Mouse (Mus musculus) lung, postnatal 25 days (tissue): ENCODE data around the gene Itga1.

Experiments used
- DNase-seq: peaks from one replicate; pipeline ENCODE4 v3.0.0; 2022; ENCODE audit warnings: low spot score

Itga1 gene

GRCm38 (mm10) chr13:115101355-115102191, at the start of gene Itga1, which contains the start of gene Gm49395:
Itga1 (minus strand) TSS chr13:115101964.
Gm49395 (minus strand) TSS chr13:115101921.
- peak; percentile 89 for DNase-seq

- DNase-seq, result peak; percentile 43
Measured at GRCm38 (mm10) chr13:115150602-115151001, 48.8 kb upstream of the Itga1 start.

- DNase-seq, result no peak
Measured at GRCm38 (mm10) chr13:115149849-115150248, 48.1 kb upstream of the Itga1 start.

GRCm38 (mm10) chr13:115143575-115143974, 41.8 kb upstream of the Itga1 start:
- DNase-seq, result no peak

GRCm38 (mm10) chr13:115142066-115142465, 40.3 kb upstream of the Itga1 start:
- no peak for DNase-seq

- no peak for DNase-seq
Measured at GRCm38 (mm10) chr13:115138513-115138912, 36.7 kb upstream of the Itga1 start.

GRCm38 (mm10) chr13:115136761-115137160, 35.0 kb upstream of the Itga1 start:
- peak; percentile 26 for DNase-seq

GRCm38 (mm10) chr13:115132435-115132834, 30.7 kb upstream of the Itga1 start:
- no peak for DNase-seq

GRCm38 (mm10) chr13:115131381-115131780, 29.6 kb upstream of the Itga1 start:
- no peak for DNase-seq

- DNase-seq, result no peak
Measured at GRCm38 (mm10) chr13:115130035-115130434, 28.3 kb upstream of the Itga1 start.

GRCm38 (mm10) chr13:115127826-115128225, 26.1 kb upstream of the Itga1 start:
- DNase-seq, result no peak

GRCm38 (mm10) chr13:115126534-115126933, 24.8 kb upstream of the Itga1 start:
- DNase-seq, result no peak

- DNase-seq, result peak; percentile 22
Measured at GRCm38 (mm10) chr13:115125130-115125529, 23.4 kb upstream of the Itga1 start.

- no peak for DNase-seq
Measured at GRCm38 (mm10) chr13:115124521-115124920, 22.8 kb upstream of the Itga1 start.

- DNase-seq, result no peak
Measured at GRCm38 (mm10) chr13:115118756-115119155, 17.0 kb upstream of the Itga1 start.

- no peak for DNase-seq
Measured at GRCm38 (mm10) chr13:115118195-115118594, 16.4 kb upstream of the Itga1 start.

GRCm38 (mm10) chr13:115116930-115117621, 15.3 kb upstream of the Itga1 start:
- DNase-seq, result no peak

- no peak for DNase-seq
Measured at GRCm38 (mm10) chr13:115109628-115110027, 7.9 kb upstream of the Itga1 start.

- no peak for DNase-seq
Measured at GRCm38 (mm10) chr13:115107436-115107835, 5.7 kb upstream of the Itga1 start.

- DNase-seq, result peak; percentile 65
Measured at GRCm38 (mm10) chr13:115106183-115106582, 4.4 kb upstream of the Itga1 start.

GRCm38 (mm10) chr13:115102754-115103153, 990 bp upstream of the Itga1 start:
- no peak for DNase-seq

GRCm38 (mm10) chr13:115100381-115101177, 1.2 kb downstream of the Itga1 start:
- DNase-seq, result no peak
